Mouse (Mus musculus) layer of hippocampus, postnatal 25 days (tissue): ENCODE results near the gene Plp2. TPM values are rescaled to one million over a fixed set of nuclear protein-coding genes. Genes with fewer than 3 reads are reported as not detected.
"Not testable (repeated sequence)": the region's sequence is repeated elsewhere in the genome, so short reads cannot be mapped to it uniquely, and the experiment has no call there.

ENCODE experiments used
- DNase-seq, 2 experiments: peaks; one replicate each; pipeline ENCODE4 v3.0.0; 2022; ENCODE audit warnings: mixed read lengths in 2 of 2, low spot score in 1 of 2; ENCODE audit errors: extremely low spot score in 1 of 2
- total RNA-seq, 2 experiments: library from RNA; stranded (reverse); gene quantifications; 2 replicates each; pipeline ENCODE4 v1.2.3; 2021

Plp2 gene
- total RNA-seq: 1 to 10 TPM; 5.0 to 6.2 TPM

DNA sequence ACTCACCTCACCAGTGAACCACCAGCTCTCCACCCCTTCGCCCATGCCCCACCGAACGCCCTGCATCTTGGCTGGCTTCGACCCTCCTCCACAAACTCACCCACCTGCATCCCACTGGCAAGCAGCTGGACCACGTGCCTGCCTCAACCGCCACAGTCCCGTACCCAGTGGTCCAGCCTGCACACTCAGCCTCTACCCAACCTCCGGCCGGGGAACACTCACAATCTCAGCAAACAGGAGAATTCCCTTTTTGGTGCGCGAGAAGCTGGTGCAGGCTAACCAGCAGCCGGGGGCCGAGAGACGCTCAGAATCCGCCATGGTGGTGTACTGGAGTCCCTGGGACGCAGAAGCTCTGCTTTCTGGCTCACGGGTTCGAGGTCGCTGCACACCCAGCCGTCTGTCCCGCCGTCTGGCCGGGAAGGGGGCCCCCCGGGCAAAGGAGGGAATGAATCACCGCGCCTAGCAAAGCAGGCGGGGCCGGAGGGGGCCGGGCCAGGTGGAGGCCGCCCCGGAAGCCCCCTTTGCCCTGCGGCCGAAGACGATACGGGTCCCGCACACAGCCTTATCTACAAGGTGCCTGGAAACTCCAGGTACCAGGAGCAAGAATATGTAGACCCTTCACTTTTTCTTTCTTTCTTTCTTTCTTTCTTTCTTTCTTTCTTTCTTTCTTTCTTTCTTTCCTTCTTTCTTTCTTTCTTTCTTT is at the start of gene Plp2:
Plp2 (minus strand) TSS at position 470 of the 703 bp plus-strand sequence.
- no peak for DNase-seq

- not testable (repeated sequence) for DNase-seq
Measured at GRCm38 (mm10) chrX:7716058-7716457, 44.9 kb upstream of the Plp2 start.

- peak; percentile 68 to 73 for DNase-seq
Measured at GRCm38 (mm10) chrX:7714135-7714899, 43.1 kb upstream of the Plp2 start, which contains the start of gene Wdr45. Wdr45 (plus strand) TSS chrX:7714333.

GRCm38 (mm10) chrX:7713764-7714134 is 42.6 kb upstream of the Plp2 start:
- not testable (repeated sequence) for DNase-seq

DNA sequence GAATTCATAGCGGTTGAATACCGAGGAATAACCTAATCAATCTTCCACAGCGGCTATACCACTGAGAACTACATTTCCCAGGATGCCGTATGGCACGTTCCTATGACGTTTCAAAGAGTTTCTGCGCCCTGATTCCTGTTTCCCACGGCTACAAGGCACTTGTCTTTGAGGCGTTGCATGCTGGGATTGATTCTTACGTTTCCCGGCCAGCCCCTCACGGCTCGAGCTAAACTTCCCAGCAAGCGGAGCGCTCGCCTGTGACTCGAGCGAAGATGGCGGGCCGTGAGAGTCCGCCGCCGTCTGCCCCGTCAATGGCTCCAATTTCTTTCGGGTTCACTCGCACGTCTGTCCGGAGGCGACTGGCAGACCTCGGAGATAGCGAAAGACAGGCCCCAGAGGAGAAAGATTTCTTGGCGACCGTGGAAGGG is 25.8 kb upstream of the Plp2 start, which contains the start of gene Gpkow:
Gpkow (plus strand) TSS at position 178 of the 428 bp plus-strand sequence.
- DNase-seq: peak; percentile 43 to 55

DNA sequence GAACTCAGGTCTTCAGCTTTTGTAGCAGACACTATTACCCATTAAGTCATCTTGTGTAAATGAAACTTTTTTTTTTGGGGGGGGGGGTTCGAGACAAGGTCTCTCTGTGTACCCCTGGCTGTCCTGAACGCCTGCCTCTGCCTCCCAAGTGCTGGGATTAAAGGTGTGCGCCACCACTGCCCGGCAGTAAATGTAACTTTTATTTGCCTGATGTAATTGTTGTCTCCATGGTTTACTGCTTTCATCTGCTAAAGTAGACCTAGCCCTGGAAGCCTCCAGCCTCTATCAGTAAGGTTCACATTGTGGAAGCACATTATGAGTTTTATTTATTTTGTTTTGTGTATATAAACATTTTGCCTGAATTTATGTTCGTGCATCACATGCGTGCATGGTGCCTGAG is 25.3 kb upstream of the Plp2 start:
- no peak for DNase-seq

DNA sequence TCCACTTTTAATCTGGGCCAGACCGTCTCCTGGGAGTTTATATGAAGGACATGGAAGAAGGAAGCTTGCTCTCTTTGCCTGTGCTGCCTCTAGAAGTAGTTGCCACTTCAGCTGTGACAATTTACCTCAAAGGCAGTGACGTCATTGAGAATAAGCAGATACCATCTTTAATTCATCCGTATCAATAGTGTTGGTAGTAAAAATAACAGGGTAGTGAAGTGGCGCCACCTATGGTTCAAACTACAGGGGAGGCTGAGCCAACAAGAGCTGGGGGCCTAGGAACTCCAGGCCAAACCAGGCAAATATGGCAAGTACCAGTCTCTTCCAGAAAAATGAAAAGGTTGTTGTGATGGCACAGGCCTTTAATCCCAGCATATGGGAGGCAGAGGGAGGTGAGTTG is 21.7 kb upstream of the Plp2 start:
- no peak for DNase-seq

- DNase-seq: no peak
Measured at GRCm38 (mm10) chrX:7690486-7690885, 19.3 kb upstream of the Plp2 start.

GRCm38 (mm10) chrX:7688321-7688720 is 17.1 kb upstream of the Plp2 start:
- no peak for DNase-seq

DNA sequence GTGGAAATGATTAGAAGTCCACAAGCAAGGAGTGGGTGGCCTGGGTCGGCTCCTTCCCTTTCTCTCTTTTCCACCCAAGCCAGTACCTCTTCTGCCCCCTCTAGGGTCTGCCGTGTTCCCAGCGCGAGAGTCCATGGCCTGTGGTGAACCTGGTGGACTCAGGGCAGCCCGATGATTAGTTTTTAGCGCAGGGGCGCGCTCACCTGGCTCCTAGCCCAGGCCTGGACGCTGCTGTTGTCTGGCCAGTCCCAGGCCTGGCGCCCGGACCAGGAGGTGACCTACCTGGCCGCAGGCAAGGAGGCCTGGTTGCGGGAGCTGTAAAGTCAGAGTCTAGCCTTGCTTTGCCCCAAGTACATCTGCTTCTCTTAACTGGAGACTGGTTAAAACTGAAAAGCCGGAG is 9.7 kb upstream of the Plp2 start, which contains the start of gene Magix:
Magix (minus strand) TSS at position 388 of the 400 bp plus-strand sequence.
- no peak for DNase-seq

- no peak for DNase-seq
Measured at GRCm38 (mm10) chrX:7680057-7680412, 8.8 kb upstream of the Plp2 start.

DNA sequence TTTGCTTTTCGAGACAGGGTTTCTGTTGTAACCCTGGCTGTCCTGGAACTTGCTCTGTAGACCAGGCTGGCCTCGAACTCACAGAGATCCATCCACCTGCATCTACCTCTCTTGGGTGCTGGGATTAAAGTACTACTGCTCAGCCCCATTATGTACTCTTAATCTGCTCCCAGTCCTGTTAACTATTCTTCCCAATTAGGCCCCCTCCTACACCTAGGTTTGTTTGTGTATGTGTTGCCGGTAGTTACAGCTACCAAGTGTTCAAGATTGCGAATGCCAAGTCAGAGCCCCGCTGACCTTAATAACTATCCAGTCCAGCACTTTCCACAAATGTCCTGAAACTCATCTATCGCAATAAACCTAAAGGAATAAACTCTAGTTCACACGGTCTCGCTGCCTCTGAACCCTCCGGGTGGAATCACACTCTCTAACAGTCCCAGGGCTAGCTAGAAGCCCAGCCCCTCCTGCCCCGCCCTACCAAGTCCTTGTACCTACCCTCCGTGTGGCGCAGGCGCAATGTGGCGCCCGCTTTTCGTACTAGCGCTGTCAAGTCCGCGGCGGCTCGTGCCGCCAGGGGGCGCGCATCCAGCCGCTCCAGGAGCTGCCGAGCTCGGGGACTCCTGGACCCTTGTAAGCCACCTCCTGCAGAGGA is 8.3 kb upstream of the Plp2 start:
- peak; percentile 74 to 79 for DNase-seq

GRCm38 (mm10) chrX:7678986-7679385 is 7.8 kb upstream of the Plp2 start:
- DNase-seq: no peak

GRCm38 (mm10) chrX:7675001-7675380 is 3.8 kb upstream of the Plp2 start:
- DNase-seq: no peak

DNA sequence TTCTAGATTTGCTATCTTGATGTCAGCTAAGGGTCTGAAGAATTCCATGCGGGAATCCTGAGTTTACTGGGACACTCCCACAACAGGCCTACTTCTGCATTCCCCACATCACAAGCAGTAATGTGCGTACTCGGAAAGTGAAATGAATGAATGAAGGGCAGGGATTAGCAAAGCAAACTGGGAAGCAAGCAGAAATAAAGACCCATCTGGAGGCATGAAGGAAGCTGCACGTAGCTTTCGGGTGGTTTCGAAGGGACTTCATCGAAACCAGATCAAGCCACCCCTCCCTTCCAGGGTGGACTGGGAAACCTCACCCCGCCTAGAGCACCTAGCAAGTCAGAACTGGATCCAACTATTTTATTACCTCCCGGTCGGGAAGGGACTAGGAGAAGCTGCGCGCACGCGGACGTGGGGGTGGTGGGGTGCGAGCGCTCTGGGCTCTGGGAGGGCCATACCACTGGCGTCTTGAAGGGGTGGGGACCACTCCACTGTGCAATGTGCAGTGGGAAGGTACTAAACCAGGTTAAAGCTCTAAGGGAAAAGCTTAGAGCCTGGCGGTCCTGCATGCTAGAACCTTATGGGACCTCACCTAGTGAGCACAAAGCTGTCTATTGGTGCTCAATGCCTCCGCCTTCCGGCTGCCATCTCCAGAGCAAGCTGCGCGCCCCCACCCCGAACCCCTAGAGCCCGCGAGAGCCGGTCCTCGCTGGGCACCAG is 3.3 kb upstream of the Plp2 start:
- peak in 1 of 2 experiments; percentile 25 for DNase-seq

- DNase-seq: no peak
Measured at GRCm38 (mm10) chrX:7673578-7674281, 2.5 kb upstream of the Plp2 start.

GRCm38 (mm10) chrX:7672739-7673138 is 1.5 kb upstream of the Plp2 start:
- no peak for DNase-seq

DNA sequence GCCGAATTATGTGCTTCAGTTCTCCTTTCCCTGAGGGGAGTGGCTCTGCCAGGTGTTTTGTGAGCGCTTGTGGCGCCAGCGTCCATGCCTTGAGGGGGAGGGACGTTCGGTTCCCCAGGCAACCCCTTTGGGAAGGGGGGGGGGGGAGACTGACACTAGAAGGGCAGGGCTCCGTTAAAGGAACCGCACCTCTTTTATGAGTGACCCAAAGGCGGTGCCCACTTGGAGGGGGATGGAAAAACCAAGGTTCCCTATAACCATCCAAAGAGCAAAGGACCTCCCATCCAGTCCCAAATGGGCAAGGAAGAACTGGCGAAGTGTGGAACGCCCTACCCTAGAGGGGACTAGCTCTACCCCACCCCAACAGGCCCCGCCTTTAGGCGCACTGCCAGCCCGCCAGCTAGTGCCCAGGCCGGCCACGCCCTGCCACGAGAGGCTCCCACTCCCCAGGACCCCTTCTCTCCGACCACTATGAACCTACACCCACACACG is 754 bp downstream of the Plp2 start:
- DNase-seq: no peak

- no peak for DNase-seq
Measured at GRCm38 (mm10) chrX:7665739-7666502, 5.3 kb downstream of the Plp2 start.
